Mouse (Mus musculus): ENCODE data around the gene Hist1h2be. TPM values are rescaled to one million over a fixed set of nuclear protein-coding genes. Genes with fewer than 3 reads are reported as not detected.
"Not testable (repeated sequence)": the region's sequence is repeated elsewhere in the genome, so short reads cannot be mapped to it uniquely, and the experiment has no call there.

The Hist1h2be gene
- polyA plus RNA-seq (2014; fragmentation: Nextera tagmentation; extraction: Ambion mirVana) = 1.5 and 1.9 TPM in 2 replicates

GRCm38 (mm10) chr13:23620733-23621531, at the start of gene Hist1h2be:
Hist1h2be (minus strand) TSS chr13:23621124.
- Histone ChIP-seq H3K27ac (ENCODE audit: low read depth) (peak within 1 kb of the TSS; percentile 97), H3K4me1 (replicated peaks; ENCODE audit: control insufficient read depth, insufficient read depth, low read length) (no peaks in the 10 kb centered on the region; the same call in 1 of the 2 replicates), H3K9me3 (ENCODE audit: control insufficient read depth, low read length) (no peaks in the 10 kb centered on the region), H3K4me2 (ENCODE audit: low read length) (peak within 1 kb of the TSS; percentile 90), H3K36me3 (ENCODE audit: control insufficient read depth, insufficient read depth, low read length) (no peaks in the 10 kb centered on the region), H3K27me3 (replicated peaks; ENCODE audit: control insufficient read depth, insufficient read depth, low read length) (no peaks in the 10 kb centered on the region), H3K4me3 (ENCODE audit: low read depth, low read length) (peak within 1 kb of the TSS; percentile 55), H3K9ac (ENCODE audit: low read length) (peak within 1 kb of the TSS; percentile 94)
- peak; percentile 86 for ATAC-seq (replicated peaks; ENCODE audit: low FRiP score, low TSS enrichment, low read depth)
- DNase-seq (ENCODE audit: low spot score) = peak; percentile 90
- under 1% methylated on average over 27 of the region's 27 CpGs for WGBS

GRCm38 (mm10) chr13:23662536-23662935, 41.6 kb upstream of the Hist1h2be start:
- Histone ChIP-seq H3K36me3 (ENCODE audit: control insufficient read depth, insufficient read depth, low read length) (no peaks in the 10 kb centered on the region), H3K9me3 (ENCODE audit: control insufficient read depth, low read length) (no peaks in the 10 kb centered on the region), H3K4me1 (replicated peaks; ENCODE audit: control insufficient read depth, insufficient read depth, low read length) (no peaks in the 10 kb centered on the region), H3K9ac (ENCODE audit: low read length) (no peak overlapping the region), H3K4me3 (ENCODE audit: low read depth, low read length) (no peak overlapping the region), H3K27ac (ENCODE audit: low read depth) (no peak overlapping the region), H3K27me3 (replicated peaks; ENCODE audit: control insufficient read depth, insufficient read depth, low read length) (no peaks in the 10 kb centered on the region), H3K4me2 (ENCODE audit: low read length) (no peak overlapping the region)
- DNase-seq (ENCODE audit: low spot score) (no peak), ATAC-seq (replicated peaks; ENCODE audit: low FRiP score, low TSS enrichment, low read depth) (no peak)
- 59% methylated on average over 3 of the region's 3 CpGs for WGBS

- no peaks in the 10 kb centered on the region for H3K4me1 ChIP-seq (replicated peaks; ENCODE audit: control insufficient read depth, insufficient read depth, low read length)
- H3K9ac ChIP-seq (ENCODE audit: low read length) = no peak overlapping the region
- no peaks in the 10 kb centered on the region for H3K9me3 ChIP-seq (ENCODE audit: control insufficient read depth, low read length)
- 67% methylated on average over 6 of the region's 6 CpGs for WGBS
- no peaks in the 10 kb centered on the region for H3K36me3 ChIP-seq (ENCODE audit: control insufficient read depth, insufficient read depth, low read length)
- no peak overlapping the region for H3K27ac ChIP-seq (ENCODE audit: low read depth)
- H3K27me3 ChIP-seq (replicated peaks; ENCODE audit: control insufficient read depth, insufficient read depth, low read length) = no peaks in the 10 kb centered on the region
- no peak for ATAC-seq (replicated peaks; ENCODE audit: low FRiP score, low TSS enrichment, low read depth)
- no peak overlapping the region for H3K4me3 ChIP-seq (ENCODE audit: low read depth, low read length)
- H3K4me2 ChIP-seq (ENCODE audit: low read length) = no peak overlapping the region
- DNase-seq (ENCODE audit: low spot score) = no peak
Observed at GRCm38 (mm10) chr13:23659636-23660366, 38.9 kb upstream of the Hist1h2be start.

GRCm38 (mm10) chr13:23630653-23631052, 9.7 kb upstream of the Hist1h2be start:
- H3K27me3 ChIP-seq (replicated peaks; ENCODE audit: control insufficient read depth, insufficient read depth, low read length) = no peaks in the 10 kb centered on the region
- H3K4me3 ChIP-seq (ENCODE audit: low read depth, low read length) = no peak overlapping the region
- no peak for DNase-seq (ENCODE audit: low spot score)
- H3K9me3 ChIP-seq (ENCODE audit: control insufficient read depth, low read length) = no peaks in the 10 kb centered on the region
- WGBS = 35% methylated on average over 1 of the region's 1 CpGs
- H3K4me2 ChIP-seq (ENCODE audit: low read length) = no peak overlapping the region
- ATAC-seq (replicated peaks; ENCODE audit: low FRiP score, low TSS enrichment, low read depth) = no peak
- H3K9ac ChIP-seq (ENCODE audit: low read length) = no peak overlapping the region
- H3K36me3 ChIP-seq (ENCODE audit: control insufficient read depth, insufficient read depth, low read length) = no peaks in the 10 kb centered on the region
- H3K27ac ChIP-seq (ENCODE audit: low read depth) = no peak overlapping the region
- H3K4me1 ChIP-seq (replicated peaks; ENCODE audit: control insufficient read depth, insufficient read depth, low read length) = no peaks in the 10 kb centered on the region

DNA sequence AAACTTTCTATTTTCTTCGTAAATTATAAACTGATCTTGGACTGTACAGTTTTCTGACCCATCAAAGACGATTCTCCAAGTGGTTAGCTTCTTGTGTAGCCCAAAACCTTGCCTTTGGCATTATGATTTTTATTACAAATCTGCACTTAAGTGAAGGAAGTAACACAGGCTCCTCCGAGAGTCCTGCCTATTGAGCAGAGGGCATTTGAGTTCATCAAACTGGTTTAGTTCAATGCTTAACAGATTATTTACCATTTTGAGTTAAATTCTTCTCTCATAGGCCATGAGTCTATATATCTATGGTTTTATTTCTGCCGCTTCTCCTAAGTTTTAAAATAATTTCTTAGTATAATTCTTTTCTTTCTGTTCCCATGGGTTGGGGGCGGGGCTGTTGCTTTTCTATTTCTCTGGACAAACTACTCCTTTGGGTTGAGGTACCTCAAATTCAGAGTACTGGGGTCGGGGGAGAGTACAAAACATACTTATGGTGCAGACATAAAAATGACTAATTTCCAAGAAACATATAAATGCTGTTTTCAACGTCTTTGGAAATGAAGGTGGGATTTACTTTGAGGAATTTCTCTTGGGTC, 2.0 kb upstream of the Hist1h2be start:
- Histone ChIP-seq H3K9me3 (ENCODE audit: control insufficient read depth, low read length) (no peaks in the 10 kb centered on the region), H3K36me3 (ENCODE audit: control insufficient read depth, insufficient read depth, low read length) (no peaks in the 10 kb centered on the region), H3K4me1 (replicated peaks; ENCODE audit: control insufficient read depth, insufficient read depth, low read length) (no peaks in the 10 kb centered on the region; the same call in 1 of the 2 replicates), H3K4me2 (ENCODE audit: low read length) (peak overlapping the region; percentile 90), H3K27ac (ENCODE audit: low read depth) (peak overlapping the region; percentile 97), H3K4me3 (ENCODE audit: low read depth, low read length) (peak overlapping the region; percentile 55), H3K9ac (ENCODE audit: low read length) (peak overlapping the region; percentile 94), H3K27me3 (replicated peaks; ENCODE audit: control insufficient read depth, insufficient read depth, low read length) (no peaks in the 10 kb centered on the region)
- DNase-seq (ENCODE audit: low spot score) (no peak), ATAC-seq (replicated peaks; ENCODE audit: low FRiP score, low TSS enrichment, low read depth) (no peak)
- 26% methylated on average over 7 of the region's 7 CpGs for WGBS

GRCm38 (mm10) chr13:23622175-23622671, 1.3 kb upstream of the Hist1h2be start, which contains the start of gene Hist1h1e:
Hist1h1e (minus strand) TSS chr13:23622558.
- Histone ChIP-seq H3K4me3 (ENCODE audit: low read depth, low read length) (peak within 1 kb of the TSS; percentile 55), H3K9ac (ENCODE audit: low read length) (peak within 1 kb of the TSS; percentile 94), H3K4me2 (ENCODE audit: low read length) (peak within 1 kb of the TSS; percentile 90), H3K27ac (ENCODE audit: low read depth) (peak within 1 kb of the TSS; percentile 97)
- DNase-seq (ENCODE audit: low spot score) (peak; percentile 97), ATAC-seq (replicated peaks; ENCODE audit: low FRiP score, low TSS enrichment, low read depth) (peak; percentile 94)
- H3K27me3 ChIP-seq (replicated peaks; ENCODE audit: control insufficient read depth, insufficient read depth, low read length); H3K9me3 ChIP-seq (ENCODE audit: control insufficient read depth, low read length); H3K36me3 ChIP-seq (ENCODE audit: control insufficient read depth, insufficient read depth, low read length); H3K4me1 ChIP-seq (replicated peaks; ENCODE audit: control insufficient read depth, insufficient read depth, low read length): not testable (repeated sequence)
- under 1% methylated on average over 53 of the region's 53 CpGs for WGBS

GRCm38 (mm10) chr13:23621532-23622174, 729 bp upstream of the Hist1h2be start:
- peak; percentile 88 for DNase-seq (ENCODE audit: low spot score)
- ATAC-seq (replicated peaks; ENCODE audit: low FRiP score, low TSS enrichment, low read depth) = peak; percentile 88
- H3K9ac ChIP-seq (ENCODE audit: low read length) = peak overlapping the region; percentile 94
- no peaks in the 10 kb centered on the region for H3K9me3 ChIP-seq (ENCODE audit: control insufficient read depth, low read length)
- peak overlapping the region; percentile 55 for H3K4me3 ChIP-seq (ENCODE audit: low read depth, low read length)
- H3K27me3 ChIP-seq (replicated peaks; ENCODE audit: control insufficient read depth, insufficient read depth, low read length) = no peaks in the 10 kb centered on the region
- H3K27ac ChIP-seq (ENCODE audit: low read depth) = peak overlapping the region; percentile 97
- no peaks in the 10 kb centered on the region; the same call in 1 of the 2 replicates for H3K4me1 ChIP-seq (replicated peaks; ENCODE audit: control insufficient read depth, insufficient read depth, low read length)
- 1% methylated on average over 18 of the region's 18 CpGs for WGBS
- H3K36me3 ChIP-seq (ENCODE audit: control insufficient read depth, insufficient read depth, low read length) = no peaks in the 10 kb centered on the region
- H3K4me2 ChIP-seq (ENCODE audit: low read length) = peak overlapping the region; percentile 90

Data from intestine, embryonic 14.5 days (tissue).